Mouse (Mus musculus) bone marrow, adult 2 months (tissue): Measurements from ENCODE around the gene Taf9b.

Experiments used
- CTCF ChIP-seq: fragments of 200-500 bp; IDR thresholded peaks from 2 replicates; pipeline ENCODE4 v1.5.1; 2011; ENCODE audit warnings: low read length, control low read depth; ENCODE audit not compliant: control insufficient read depth, insufficient read depth
- POLR2A ChIP-seq: fragments of 200-500 bp; IDR thresholded peaks from 2 replicates; pipeline ENCODE4 v1.6.1; 2011; ENCODE audit warnings: low read depth, mild to moderate bottlenecking, control low read depth, low read length, borderline replicate concordance; ENCODE audit not compliant: control insufficient read depth

DNA sequence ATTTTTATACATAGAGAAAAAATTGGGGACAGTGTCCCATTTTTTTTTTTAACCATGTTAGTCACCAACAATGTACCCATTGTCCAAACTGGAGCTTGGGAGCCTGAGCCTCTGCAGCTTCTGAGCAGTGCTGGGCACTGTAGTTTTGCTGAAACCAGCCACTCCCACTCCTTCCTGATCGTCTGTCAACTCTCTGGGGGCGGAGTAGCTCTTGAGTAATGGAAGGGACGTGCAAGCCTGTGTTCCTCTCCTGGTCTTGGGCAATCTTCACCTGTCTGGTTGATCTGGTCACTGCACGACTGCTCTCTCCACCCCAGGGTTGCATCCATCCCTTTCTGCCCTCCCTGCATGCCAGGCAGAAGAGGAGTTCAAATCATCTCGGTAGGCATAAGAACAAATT, 57.0 kb downstream of the Taf9b start:
- TF ChIP-seq POLR2A, result no peak
- no peak for TF ChIP-seq CTCF
